Mouse (Mus musculus) adrenal gland, adult 8-10 months (tissue): Measurements from ENCODE around the gene Cdk5. TPM values are rescaled to one million over a fixed set of nuclear protein-coding genes. Genes with fewer than 3 reads are reported as not detected.

Experiments used
- DNase-seq: peaks from one replicate; pipeline ENCODE4 v3.0.0; 2022
- total RNA-seq, 4 experiments: library from RNA; stranded (reverse); gene quantifications; 2 replicates each; pipeline ENCODE4 v1.2.4; 2022

Cdk5 gene
- total RNA-seq, 4 experiments from 2014 or later: 43.2 to 66.8 (median 56.2) TPM

DNA sequence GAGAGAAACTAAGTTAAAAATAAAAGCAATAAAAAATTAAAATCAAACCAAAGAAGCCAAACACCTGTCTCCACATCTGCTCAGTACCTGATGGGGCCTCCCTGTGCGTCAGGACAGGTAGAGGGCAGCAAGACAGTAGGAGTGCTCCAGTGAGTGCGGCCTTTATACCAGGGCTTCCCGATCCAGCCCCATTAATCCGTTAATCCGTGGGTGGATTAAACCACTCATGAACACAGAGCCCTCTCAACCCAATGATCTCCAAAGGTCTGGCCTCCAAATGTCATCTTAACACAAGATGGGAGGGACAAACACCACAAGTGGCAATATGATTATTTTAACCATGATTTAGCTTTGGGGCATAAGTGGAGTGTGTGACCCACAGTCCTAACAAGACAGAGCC is 49.5 kb downstream of the Cdk5 start:
- no peak for DNase-seq

DNA sequence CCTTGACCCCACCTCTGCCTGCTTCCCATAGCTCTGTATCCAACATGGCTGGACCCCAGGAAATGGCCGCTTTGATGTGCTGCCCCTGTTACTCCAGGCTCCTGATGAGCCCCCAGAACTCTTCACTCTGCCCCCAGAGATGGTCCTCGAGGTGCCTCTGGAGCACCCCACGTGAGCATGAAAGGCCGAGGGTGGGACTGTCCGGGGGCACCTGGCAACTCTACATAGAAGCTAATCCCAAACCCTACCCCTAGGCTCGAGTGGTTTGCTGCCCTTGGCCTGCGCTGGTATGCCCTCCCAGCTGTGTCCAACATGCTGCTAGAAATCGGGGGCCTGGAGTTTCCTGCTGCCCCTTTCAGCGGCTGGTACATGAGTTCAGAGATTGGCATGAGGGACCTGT is 53.6 kb downstream of the Cdk5 start:
- no peak for DNase-seq

Other genes starting within 250 kb of the Cdk5 start
- 10 to 100 TPM; 17.7 to 47.2 (median 36.0) TPM for gene Kcnh2, start 71.9 kb downstream of the Cdk5 start, total RNA-seq
- 10 to 100 TPM in 1 of 4 experiments, 1 to 10 TPM in 3; 6.5 to 11.2 (median 9.1) TPM for gene Nos3, start 58.7 kb downstream of the Cdk5 start, total RNA-seq
- 1 to 10 TPM in 1 of 4 experiments, under 1 TPM in 3; 0.55 to 1.3 (median 0.64) TPM for gene Atg9b, start 31.4 kb downstream of the Cdk5 start, total RNA-seq
- 10 to 100 TPM; 73.5 to 97.6 (median 86.0) TPM for gene Abcb8, start 29.9 kb downstream of the Cdk5 start, total RNA-seq
- gene Asic3, start 10.1 kb downstream of the Cdk5 start, total RNA-seq: under 1 TPM in 3 of 4 experiments, not detected in 1; 0.30 to 0.59 (median 0.55) TPM
- gene Slc4a2, start 307 bp upstream of the Cdk5 start, total RNA-seq: 10 to 100 TPM; 53.0 to 84.3 (median 65.6) TPM
- 100 to 1,000 TPM in 2 of 4 experiments, 10 to 100 TPM in 2; 96.8 to 117 (median 102) TPM for gene Fastk, start 21.8 kb upstream of the Cdk5 start, total RNA-seq
- gene Tmub1, start 24.3 kb upstream of the Cdk5 start, total RNA-seq: 10 to 100 TPM; 17.0 to 19.6 (median 17.7) TPM
- gene Agap3, start 28.6 kb upstream of the Cdk5 start, total RNA-seq: 100 to 1,000 TPM in 2 of 4 experiments, 10 to 100 TPM in 2; 86.3 to 117 (median 102) TPM
- not detected for gene Gbx1, start 103.7 kb upstream of the Cdk5 start, total RNA-seq
- gene Asb10, start 117.4 kb upstream of the Cdk5 start, total RNA-seq: under 1 TPM; 0.37 to 0.75 (median 0.59) TPM
- not detected for gene 4931409K22Rik, start 133.3 kb upstream of the Cdk5 start, total RNA-seq
- 10 to 100 TPM; 59.5 to 89.6 (median 75.2) TPM for gene Abcf2, start 153.9 kb upstream of the Cdk5 start, total RNA-seq
- gene Chpf2, start 163.2 kb upstream of the Cdk5 start, total RNA-seq: 10 to 100 TPM; 38.1 to 70.3 (median 57.1) TPM
- gene Smarcd3, start 200.9 kb upstream of the Cdk5 start, total RNA-seq: 10 to 100 TPM; 14.3 to 42.2 (median 24.7) TPM